Mouse (Mus musculus) gastrocnemius, adult 18-20 months (tissue): ENCODE measurements around the gene Ttc7b. TPM values are rescaled to one million over a fixed set of nuclear protein-coding genes. Genes with fewer than 3 reads are reported as not detected.

Experiments used
- DNase-seq: peaks from one replicate; pipeline ENCODE4 v3.0.0; 2021; ENCODE audit warnings: low spot score
- total RNA-seq, 2 experiments: library from RNA; stranded (reverse); gene quantifications; 2 replicates each; pipeline ENCODE4 v1.2.3; 2021

Ttc7b gene
- total RNA-seq, 2 experiments from 2014 or later, result 141 to 168 TPM

DNA sequence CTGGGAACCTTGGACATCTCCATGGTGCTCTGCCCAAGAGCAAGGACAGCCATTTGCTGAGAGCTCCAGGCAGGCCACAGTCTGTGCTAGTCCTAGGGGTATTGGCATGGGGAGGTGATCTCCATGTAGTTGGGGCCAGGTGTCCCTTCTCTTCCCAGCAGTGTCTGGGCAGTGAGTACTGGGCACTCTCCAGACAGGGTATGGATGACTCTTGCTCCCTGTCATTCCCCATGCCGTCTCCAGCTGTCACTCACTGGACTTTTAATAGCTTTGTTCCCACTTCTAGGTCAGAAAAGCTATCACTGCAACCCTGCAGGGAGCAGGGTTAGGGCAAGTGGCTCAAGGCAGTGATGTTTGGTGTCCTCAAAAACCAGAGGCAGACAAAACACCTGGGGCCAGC lies 214.3 kb downstream of the Ttc7b start:
- peak; percentile 56 for DNase-seq

GRCm38 (mm10) chr12:100305051-100305673 lies 215.5 kb downstream of the Ttc7b start:
- no peak for DNase-seq

DNA sequence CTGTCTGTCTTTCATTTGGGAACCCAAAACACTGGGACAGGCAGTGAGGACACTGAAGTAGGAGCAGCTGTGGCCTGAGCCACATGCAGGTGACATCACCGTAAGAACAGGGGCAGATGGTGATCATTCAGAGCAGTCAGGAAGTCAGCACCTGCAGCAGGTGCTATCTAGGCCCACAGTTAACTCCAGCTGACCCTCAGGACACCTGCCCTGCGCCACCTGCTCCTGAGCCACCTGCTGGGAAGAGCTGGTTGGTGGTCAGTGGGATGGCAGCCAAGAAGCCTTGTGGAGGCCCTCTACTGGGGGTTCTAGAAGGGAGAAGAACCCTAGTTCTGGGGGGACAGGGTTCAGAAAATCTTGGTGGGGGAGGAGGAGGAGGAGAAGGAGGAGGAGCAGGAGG lies 216.3 kb downstream of the Ttc7b start:
- DNase-seq, result no peak

- no peak for DNase-seq
Measured at GRCm38 (mm10) chr12:100303141-100303540, 217.5 kb downstream of the Ttc7b start.

GRCm38 (mm10) chr12:100300446-100300845 lies 220.2 kb downstream of the Ttc7b start:
- no peak for DNase-seq

GRCm38 (mm10) chr12:100299322-100299726 lies 221.3 kb downstream of the Ttc7b start:
- DNase-seq, result no peak

DNA sequence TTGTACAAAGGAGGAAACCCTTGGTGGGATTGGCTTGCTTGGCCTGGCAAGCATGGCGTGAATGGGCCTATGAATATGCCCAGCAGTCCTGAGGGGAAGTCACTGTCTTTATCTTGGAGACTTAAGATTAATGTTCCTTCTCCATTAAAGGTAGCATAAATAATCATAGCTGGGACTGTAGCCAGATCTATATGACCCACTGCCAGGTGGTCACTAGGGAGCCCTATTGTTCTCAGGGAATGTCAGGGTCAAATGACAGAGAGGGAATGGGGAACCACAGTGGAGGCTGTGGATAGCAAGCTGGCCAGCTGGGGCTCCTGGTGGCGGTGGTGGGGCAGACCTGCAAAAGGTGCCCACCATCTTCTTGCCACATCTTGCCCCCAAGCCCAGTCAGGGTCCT lies 221.8 kb downstream of the Ttc7b start:
- no peak for DNase-seq

- DNase-seq, result no peak
Measured at GRCm38 (mm10) chr12:100297961-100298360, 222.7 kb downstream of the Ttc7b start.

DNA sequence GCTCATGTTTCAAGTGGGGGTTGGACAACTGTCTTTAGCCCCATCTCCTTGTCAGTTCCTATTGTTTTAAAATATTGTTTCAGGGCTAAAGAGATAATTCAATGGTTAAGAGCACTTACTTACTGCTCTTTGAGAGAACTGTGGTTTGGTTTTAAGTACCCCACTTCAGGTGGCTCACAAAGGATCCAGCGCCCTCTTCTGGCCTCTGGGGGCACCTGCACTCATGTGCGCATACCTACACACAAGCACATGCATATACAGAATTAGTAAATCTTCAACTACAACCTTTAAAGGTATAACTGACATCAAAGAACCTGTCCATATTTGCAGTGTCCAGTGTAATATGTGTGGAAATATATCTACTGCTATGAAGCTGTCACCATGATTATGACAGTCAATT lies 226.2 kb downstream of the Ttc7b start:
- no peak for DNase-seq

GRCm38 (mm10) chr12:100293956-100294355 lies 226.7 kb downstream of the Ttc7b start:
- DNase-seq, result peak; percentile 61

- no peak for DNase-seq
Measured at GRCm38 (mm10) chr12:100290711-100291685, 229.6 kb downstream of the Ttc7b start.

- DNase-seq, result no peak
Measured at GRCm38 (mm10) chr12:100290178-100290531, 230.5 kb downstream of the Ttc7b start.

DNA sequence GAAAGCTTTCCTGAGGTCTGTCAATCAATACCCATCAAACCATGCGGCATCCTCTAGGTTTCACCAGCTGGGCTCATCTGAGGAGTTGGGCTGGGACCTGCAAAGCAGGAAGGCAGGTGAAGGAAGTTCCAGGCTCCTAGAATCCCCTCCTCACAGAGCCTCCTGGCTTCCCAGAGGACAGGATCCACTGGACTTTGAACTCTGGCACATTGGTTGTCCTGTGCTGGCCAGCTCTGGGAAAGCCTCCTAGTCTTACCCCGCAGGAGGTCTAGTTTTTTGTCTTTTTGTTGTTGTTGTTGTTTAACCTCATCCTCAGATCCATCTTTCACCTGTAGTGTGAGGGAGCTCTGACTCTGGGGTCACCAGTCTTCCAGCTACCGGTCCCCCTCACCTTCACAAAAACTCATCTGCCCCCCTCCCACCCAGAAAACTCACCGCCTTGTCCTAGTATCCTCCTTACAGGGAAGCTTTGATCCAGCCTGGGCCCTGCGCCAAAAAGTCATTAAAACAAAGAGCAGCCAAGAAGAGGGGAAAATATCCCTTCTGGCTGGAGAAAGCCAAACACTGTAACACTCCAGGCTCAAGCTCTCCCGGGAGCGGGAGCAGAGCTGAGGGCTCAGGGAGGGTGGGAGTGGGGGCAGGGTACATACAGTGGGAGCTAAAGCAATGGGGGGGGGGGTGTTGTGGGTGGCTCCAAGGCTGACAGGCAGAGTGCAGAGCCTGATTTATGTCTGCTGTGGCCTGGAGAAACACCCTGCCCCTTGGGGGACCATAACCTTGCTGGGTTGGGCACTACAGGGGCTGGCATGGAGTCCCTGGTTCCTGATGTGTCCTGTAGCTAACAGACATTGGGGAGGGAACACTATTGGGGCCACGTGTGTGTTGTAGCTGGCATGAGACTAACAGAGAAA lies 231.1 kb downstream of the Ttc7b start:
- peak; percentile 82 for DNase-seq

- no peak for DNase-seq
Measured at GRCm38 (mm10) chr12:100288018-100288417, 232.6 kb downstream of the Ttc7b start.

DNA sequence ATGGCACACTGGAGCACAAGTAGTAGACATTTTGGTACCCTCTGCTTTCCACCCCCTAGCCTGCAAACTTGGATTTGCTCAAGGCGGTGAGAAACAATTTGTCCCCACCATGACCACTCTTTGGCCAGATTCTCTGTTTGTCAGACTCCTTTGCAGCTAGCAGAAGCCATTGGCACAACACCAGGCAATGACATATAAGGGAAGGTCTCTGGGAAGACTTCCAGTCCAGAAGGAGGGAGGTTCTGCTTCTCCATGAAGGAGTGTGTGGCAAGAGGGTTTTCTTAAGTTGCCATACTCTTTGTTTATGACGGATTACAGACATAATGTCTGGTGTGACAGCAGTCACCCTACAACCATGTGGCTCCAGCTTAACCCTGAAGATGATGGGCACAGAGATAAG lies 233.1 kb downstream of the Ttc7b start:
- DNase-seq, result no peak

DNA sequence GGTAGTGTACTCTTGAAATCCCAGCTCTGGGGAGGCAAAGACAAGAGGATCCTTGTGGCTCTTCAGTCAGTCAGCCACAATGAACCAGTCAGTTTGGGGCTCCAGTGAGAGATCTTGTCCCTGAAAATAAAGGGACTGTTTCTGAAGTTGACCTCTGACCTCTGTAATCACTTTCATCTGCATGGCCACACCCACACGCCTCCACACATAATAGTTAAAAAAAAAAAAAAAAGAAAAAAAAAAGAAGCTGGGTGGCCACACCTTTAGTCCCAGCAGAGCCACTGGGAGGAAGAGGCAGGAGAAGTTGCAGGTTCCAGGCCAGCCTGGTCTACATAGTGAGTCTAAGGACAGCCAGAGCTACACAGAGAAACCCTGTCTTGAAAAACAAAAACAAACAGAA lies 237.3 kb downstream of the Ttc7b start:
- DNase-seq, result no peak

- no peak for DNase-seq
Measured at GRCm38 (mm10) chr12:100282025-100282885, 238.4 kb downstream of the Ttc7b start.

GRCm38 (mm10) chr12:100280972-100281794 lies 239.4 kb downstream of the Ttc7b start:
- DNase-seq, result peak; percentile 32

GRCm38 (mm10) chr12:100279898-100280297 lies 240.7 kb downstream of the Ttc7b start:
- no peak for DNase-seq

GRCm38 (mm10) chr12:100278358-100278757 lies 242.3 kb downstream of the Ttc7b start:
- no peak for DNase-seq
